Mouse (Mus musculus): ENCODE measurements at regions not wholly inside any gene's neighbourhood (a gene's known extent, or its start where the extent isn't known, plus 50 kb on each side); places are given as distances from the start of the nearest gene placed in this dataset.

DNA sequence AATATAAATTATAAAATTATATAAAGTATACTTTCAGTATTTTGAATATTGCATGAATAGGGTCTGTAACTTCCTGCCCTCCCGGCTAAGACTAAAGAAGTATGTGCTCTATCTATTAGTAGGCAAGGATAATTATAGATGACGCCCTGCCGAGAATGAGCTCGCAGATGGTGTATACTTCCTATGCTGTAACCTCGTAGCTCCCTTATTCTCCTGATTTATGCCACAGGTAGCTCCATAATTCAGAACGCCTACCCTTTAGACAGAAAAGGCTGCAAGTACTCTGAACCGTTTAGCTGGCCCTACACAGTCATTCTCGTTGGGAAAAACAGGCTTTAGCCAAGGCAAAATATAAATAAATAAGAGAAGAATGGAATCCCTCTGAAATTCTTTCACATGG lies 296.4 kb upstream of the Fign start:
- no peak for TF ChIP-seq CTCF (conservative IDR thresholded peaks at IDR 0.05 in 1 of 2, IDR thresholded peaks at IDR 0.05 in 1 of 2; ENCODE audit: low read depth in 2 of 2, low read length in 2 of 2)
- no peak for TF ChIP-seq POLR2A (IDR thresholded peaks at IDR 0.05; ENCODE audit: low read depth, low read length)
- no peak for TF ChIP-seq ELF1 (IDR thresholded peaks at IDR 0.05; ENCODE audit: low read depth, low read length)
- no peak for TF ChIP-seq EP300 (IDR thresholded peaks at IDR 0.05; ENCODE audit: low read length)
- TF ChIP-seq USF1 (IDR thresholded peaks at IDR 0.05; ENCODE audit: low read depth, low read length): no peak
- TF ChIP-seq ZC3H11A (IDR thresholded peaks at IDR 0.05; ENCODE audit: low read depth, low read length): no peak
- no peak for TF ChIP-seq ETS1 (conservative IDR thresholded peaks at IDR 0.05; ENCODE audit: low read depth, low read length)
- no peak for TF ChIP-seq ZNF384 (IDR thresholded peaks at IDR 0.05; ENCODE audit: low read depth, low read length)
- TF ChIP-seq NRF1 (IDR thresholded peaks at IDR 0.05; ENCODE audit: low read depth, low read length): no peak
- TF ChIP-seq KAT2A (IDR thresholded peaks at IDR 0.05; ENCODE audit: insufficient replicate concordance, low read length): no peak
- TF ChIP-seq NELFE (IDR thresholded peaks at IDR 0.05; ENCODE audit: low read depth, low read length): no peak
- no peak for TF ChIP-seq RAD21 (IDR thresholded peaks at IDR 0.05; ENCODE audit: low read depth, low read length)
- TF ChIP-seq JUND (conservative IDR thresholded peaks at IDR 0.05; ENCODE audit: low read depth, low read length): no peak

Measured in CH12.LX (cell line).